Mouse (Mus musculus): Measurements from ENCODE around the gene Cul4b.
"Not testable (repeated sequence)": the region's sequence is repeated elsewhere in the genome, so short reads cannot be mapped to it uniquely, and the experiment has no call there.

The Cul4b gene

GRCm38 (mm10) chrX:38576078-38576477 is at the start of gene Cul4b:
TSS of gene Cul4b (minus strand) at chrX:38576196.
- no peak for DNase-seq (ENCODE audit: extremely low read depth, insufficient read length, low spot score)

- DNase-seq (ENCODE audit: extremely low read depth, insufficient read length, low spot score) = peak; percentile 2
Measured at GRCm38 (mm10) chrX:38600995-38601369, 25.0 kb upstream of the Cul4b start.

GRCm38 (mm10) chrX:38600177-38600994 is 24.4 kb upstream of the Cul4b start, which contains the start of gene Mcts1:
TSS of gene Mcts1 (plus strand) at chrX:38600578.
- peak; percentile 70 for DNase-seq (ENCODE audit: extremely low read depth, insufficient read length, low spot score)

DNA sequence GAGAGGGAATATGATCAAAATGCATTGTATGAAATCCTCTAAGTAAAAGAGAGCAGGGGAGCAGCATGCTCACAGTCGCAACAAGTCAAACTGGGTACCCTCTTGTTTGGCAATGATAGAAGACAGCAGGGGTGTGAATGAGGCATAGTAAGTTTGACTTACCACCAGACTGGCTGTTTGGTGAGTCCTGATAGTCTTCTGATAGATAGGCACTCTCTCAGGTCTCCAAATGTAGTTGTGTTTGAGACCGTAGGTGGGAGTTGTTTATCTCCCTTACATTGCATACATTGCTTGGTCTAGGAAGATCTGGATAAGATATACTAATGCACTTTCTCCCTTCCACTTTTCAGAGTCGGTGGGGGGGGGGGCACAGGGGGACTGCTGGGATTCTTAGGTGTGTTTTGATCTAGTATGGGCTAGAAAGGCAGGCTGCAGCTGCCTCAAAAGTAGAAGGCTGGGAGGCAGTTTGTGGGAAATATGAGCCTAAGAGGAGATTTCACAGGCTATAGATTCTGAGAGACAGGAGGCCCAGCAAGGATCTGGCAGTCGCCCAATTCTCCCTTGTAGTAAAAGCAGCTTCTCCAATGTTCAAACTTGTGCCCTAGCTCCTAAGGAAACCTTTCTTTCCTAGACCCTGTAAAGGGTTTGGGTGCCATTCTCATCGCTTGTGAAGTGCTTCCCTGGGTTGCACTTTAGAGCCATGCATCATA is 17.3 kb upstream of the Cul4b start:
- DNase-seq (ENCODE audit: extremely low read depth, insufficient read length, low spot score) = no peak

GRCm38 (mm10) chrX:38591749-38592148 is 15.8 kb upstream of the Cul4b start:
- DNase-seq (ENCODE audit: extremely low read depth, insufficient read length, low spot score) = no peak

DNA sequence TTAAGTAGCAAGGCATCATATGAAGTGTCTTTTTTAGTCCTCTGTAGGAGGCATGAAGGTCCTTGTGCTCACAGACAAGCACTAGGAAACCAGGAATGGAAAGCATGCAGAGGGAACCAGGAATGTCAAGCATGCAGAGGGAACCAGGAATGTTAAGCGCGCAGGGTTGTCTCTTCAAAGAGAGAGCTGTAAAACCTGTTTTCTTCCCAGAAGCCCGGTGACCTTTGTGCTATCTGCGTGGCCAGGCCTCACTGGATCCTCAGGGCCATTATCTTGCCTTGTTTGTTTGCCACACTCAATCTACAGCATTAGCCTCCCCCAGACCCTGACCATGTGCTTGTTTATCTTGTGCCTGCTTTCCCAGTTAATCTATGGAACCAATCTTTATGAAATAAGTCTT is 13.8 kb upstream of the Cul4b start:
- peak; percentile 46 for DNase-seq (ENCODE audit: extremely low read depth, insufficient read length, low spot score)

GRCm38 (mm10) chrX:38583261-38583660 is 7.3 kb upstream of the Cul4b start:
- no peak for DNase-seq (ENCODE audit: extremely low read depth, insufficient read length, low spot score)

DNA sequence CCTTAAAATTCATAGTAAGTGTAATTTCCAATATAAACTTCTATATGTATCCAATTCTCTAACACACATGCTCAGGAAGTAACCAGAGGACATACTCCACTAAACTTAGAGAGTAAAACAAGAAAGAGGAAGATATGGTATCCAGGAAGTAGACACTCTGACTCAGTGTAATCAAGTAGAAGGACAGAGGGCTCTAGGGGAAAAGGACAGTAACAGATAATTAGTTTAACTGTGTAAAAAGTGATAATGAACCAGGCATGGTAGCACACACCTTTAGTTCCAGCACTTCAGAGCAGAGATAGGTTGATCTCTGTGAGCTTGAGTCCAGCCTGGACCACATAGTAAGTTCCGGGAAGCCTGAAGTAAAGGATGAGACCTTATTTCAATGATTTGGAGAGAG is 5.1 kb upstream of the Cul4b start:
- DNase-seq (ENCODE audit: extremely low read depth, insufficient read length, low spot score) = no peak

GRCm38 (mm10) chrX:38566521-38567205 is 9.3 kb downstream of the Cul4b start:
- no peak for DNase-seq (ENCODE audit: extremely low read depth, insufficient read length, low spot score)

GRCm38 (mm10) chrX:38565176-38565542 is 10.8 kb downstream of the Cul4b start:
- no peak for DNase-seq (ENCODE audit: extremely low read depth, insufficient read length, low spot score)

GRCm38 (mm10) chrX:38564542-38565175 is 11.3 kb downstream of the Cul4b start:
- peak; percentile 88 for DNase-seq (ENCODE audit: extremely low read depth, insufficient read length, low spot score)

DNA sequence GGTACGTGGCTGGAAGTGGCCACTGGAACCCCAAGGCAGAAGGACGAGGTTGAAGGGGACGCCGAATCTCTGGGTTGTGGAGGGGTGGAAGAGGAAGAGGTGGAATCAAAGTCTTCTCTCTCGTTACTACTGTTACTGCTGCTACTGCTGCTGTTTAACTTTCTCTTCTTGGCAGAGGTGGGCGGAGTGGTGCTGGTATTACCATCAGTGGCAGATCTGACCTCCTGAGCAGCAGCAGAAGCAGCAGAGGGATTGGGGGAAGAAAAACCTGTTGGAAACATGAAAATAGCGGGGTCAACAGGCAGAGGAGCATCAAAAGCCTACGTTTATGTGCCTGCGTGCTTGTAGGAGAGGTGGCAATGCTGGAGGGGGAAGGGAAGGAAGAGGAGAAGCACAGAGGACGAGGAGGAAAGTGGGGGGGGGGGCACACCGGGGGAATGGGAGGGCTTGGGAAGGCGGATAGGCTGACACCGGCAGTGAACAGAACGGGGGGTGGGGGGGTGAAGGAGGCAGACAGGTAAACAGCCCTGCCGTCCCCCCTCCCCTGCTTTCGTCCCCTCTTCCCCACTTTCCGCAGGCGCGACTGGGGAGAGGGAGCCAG is 12.0 kb downstream of the Cul4b start:
- no peak for DNase-seq (ENCODE audit: extremely low read depth, insufficient read length, low spot score)

DNA sequence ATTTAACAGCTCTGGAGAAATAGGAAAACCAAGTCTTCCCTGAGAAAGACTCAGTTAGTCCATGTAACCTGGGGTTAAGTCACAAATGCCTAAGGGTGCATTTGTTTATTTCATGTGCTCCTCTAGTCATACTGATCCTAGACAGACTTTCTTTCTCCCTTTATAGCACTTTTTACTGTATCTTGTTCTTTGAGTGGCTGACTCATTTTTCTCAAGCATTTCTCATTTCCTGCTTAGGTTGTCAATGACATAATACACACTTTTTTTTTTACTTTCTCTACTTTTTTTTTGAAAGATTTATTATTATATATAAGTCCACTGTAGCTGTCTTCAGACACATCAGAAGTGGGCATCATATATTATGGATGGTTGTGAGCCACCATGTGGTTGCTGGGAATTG is 22.7 kb downstream of the Cul4b start:
- no peak for DNase-seq (ENCODE audit: extremely low read depth, insufficient read length, low spot score)

GRCm38 (mm10) chrX:38514556-38514955 is 61.4 kb downstream of the Cul4b start:
- DNase-seq (ENCODE audit: extremely low read depth, insufficient read length, low spot score) = no peak

- DNase-seq (ENCODE audit: extremely low read depth, insufficient read length, low spot score) = peak; percentile 35
Measured at GRCm38 (mm10) chrX:38504846-38505245, 71.2 kb downstream of the Cul4b start.

DNA sequence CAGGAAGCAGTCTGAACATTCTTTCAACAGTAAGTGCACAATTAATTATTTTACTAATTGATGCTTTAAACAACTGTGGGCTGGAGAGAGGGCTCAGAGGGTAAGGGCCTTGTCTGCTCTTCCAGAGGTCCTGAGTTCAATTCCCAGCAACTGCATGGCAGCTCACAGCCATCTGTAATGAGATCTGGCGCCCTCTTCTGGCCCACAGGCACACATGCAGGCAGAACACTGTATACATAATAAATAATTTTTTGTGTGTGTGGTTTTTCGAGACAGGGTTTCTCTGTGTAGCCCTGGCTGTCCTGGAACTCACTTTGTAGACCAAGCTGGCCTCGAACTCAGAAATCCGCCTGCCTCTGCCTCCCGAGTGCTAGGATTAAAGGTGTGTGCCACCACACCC is 73.8 kb downstream of the Cul4b start:
- not testable (repeated sequence) for DNase-seq (ENCODE audit: extremely low read depth, insufficient read length, low spot score)

DNA sequence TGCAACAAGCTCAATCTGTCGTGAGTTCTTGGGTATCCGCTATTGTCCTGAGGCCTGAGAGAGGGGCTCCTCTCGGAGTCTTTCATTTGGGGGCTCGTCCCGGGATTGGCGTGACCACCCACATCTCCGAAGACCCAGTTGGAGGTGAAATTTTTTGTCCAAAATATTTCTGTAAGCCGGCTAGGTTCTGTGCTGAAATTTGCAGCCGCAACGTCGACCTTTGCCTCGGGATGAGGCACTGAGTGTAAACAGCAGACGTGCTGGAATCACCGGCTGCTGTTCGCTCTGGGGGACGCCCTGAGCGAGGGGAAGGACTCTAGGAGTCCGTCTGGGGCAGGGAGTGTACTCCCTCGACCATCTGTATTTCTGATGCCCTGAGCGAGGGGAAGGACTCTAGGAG is 90.5 kb downstream of the Cul4b start:
- not testable (repeated sequence) for DNase-seq (ENCODE audit: extremely low read depth, insufficient read length, low spot score)

Measured in 3134 (cell line).